Mouse (Mus musculus) thymus, adult 2 months (tissue): ENCODE results near the gene Pik3c2b.

Experiments used
- CTCF ChIP-seq: fragments of 200-500 bp; IDR thresholded peaks from 2 replicates; pipeline ENCODE4 v1.5.1; 2012; ENCODE audit warnings: mild to moderate bottlenecking, control low read depth, low read length, moderate library complexity, borderline replicate concordance; ENCODE audit not compliant: control insufficient read depth, poor library complexity, insufficient read depth; ENCODE audit errors: extremely low read depth
- POLR2A ChIP-seq: fragments of 200-500 bp; IDR thresholded peaks from 2 replicates; pipeline ENCODE4 v1.6.1; 2012; ENCODE audit warnings: mild to moderate bottlenecking, low read length, control low read depth, moderate library complexity; ENCODE audit not compliant: control insufficient read depth, poor library complexity, insufficient read depth; ENCODE audit errors: extremely low read depth

DNA sequence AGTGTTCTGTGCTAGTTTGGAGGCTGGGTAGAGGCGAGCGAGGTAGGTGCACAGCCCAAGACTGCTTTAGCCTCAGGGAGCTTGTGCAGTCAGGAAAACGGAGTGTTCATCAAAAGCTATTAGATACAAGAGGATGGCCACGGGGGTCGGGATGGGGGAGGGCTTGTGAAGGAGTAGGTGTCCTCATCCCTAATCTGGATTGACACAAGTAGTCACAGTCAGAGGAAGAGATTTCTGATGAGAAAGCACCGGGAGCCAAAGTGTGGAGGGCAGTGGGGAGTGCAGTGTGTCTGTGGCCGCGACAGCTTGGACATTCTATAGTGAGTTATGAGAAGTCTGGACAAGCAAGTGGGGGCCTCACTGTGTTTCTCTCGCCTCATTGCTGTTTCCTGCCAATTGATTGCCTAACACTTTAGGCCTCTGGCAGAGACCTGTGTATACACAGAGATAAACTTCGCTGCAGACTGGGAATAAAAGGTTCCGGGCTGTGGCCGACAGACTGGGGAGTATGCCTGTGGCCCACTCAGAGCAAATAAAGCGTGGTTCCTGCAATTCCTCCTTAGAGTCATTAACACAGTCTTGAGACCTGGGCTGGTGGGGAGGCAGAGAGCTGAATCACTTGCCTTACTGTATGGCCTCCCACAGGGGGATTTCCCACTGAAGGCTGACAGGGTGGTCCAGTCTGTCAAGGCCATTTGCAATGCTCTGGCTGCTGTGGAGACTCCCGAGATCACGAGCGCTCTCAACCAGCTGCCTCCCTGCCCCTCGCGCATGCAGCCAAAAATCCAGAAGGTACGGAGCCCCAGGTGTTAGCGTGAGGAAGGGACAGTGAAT, 31.4 kb downstream of the Pik3c2b start:
- TF ChIP-seq POLR2A = no peak
- no peak for TF ChIP-seq CTCF
